Mouse (Mus musculus): Measurements from ENCODE around the gene Acaca. TPM values are rescaled to one million over a fixed set of nuclear protein-coding genes. Genes with fewer than 3 reads are reported as not detected.
A peak's percentile ranks its signal among the peaks of the same experiment; 100 is the strongest.

Acaca gene
- polyA plus RNA-seq (2014; fragmentation: Nextera tagmentation; extraction: Ambion mirVana) = 20.5 and 21.2 TPM in 2 replicates

GRCm38 (mm10) chr11:84128943-84129798 is at the start of gene Acaca, which contains the start of gene Tada2a:
Acaca (plus strand) TSS chr11:84129672.
Tada2a (minus strand) TSS chr11:84129600.
- TF ChIP-seq CTCF (IDR thresholded peaks at IDR 0.05; ENCODE audit: low read depth) = no peak
- Histone ChIP-seq H3K27ac (ENCODE audit: low read depth) (peak within 1 kb of the TSS; percentile 50), H3K4me1 (ENCODE audit: insufficient read depth) (peaks cover 8% of the 10 kb centered on the region; the same call in 1 of the 2 replicates), H3K9me3 (ENCODE audit: low read depth, low read length) (no peaks in the 10 kb centered on the region), H3K9ac (peak within 1 kb of the TSS; percentile 82), H3K27me3 (ENCODE audit: insufficient read depth, low read length) (no peaks in the 10 kb centered on the region), H3K4me3 (ENCODE audit: low read depth, low read length) (peak within 1 kb of the TSS; percentile 86), H3K36me3 (ENCODE audit: insufficient read depth) (peaks cover 25% of the 10 kb centered on the region), H3K4me2 (peak within 1 kb of the TSS; percentile 87)
- peak; percentile 93 for ATAC-seq (ENCODE audit: insufficient read depth)
- DNase-seq = peak; percentile 94
- WGBS = under 1% methylated on average over 79 of the region's 83 CpGs

GRCm38 (mm10) chr11:84079887-84080286 is 49.6 kb upstream of the Acaca start:
- peak; percentile 35; the same call in 1 of the 2 replicates for ATAC-seq (ENCODE audit: insufficient read depth)
- no peaks in the 10 kb centered on the region; the same call in 1 of the 2 replicates for H3K4me1 ChIP-seq (ENCODE audit: insufficient read depth)
- peak overlapping the region; percentile 80 for H3K27ac ChIP-seq (ENCODE audit: low read depth)
- H3K4me2 ChIP-seq = 0 out of 2 replicates have a peak overlapping the region, but pooled peaks have one; percentile 12
- WGBS = 62% methylated on average over 4 of the region's 4 CpGs
- peaks cover 40% of the 10 kb centered on the region for H3K36me3 ChIP-seq (ENCODE audit: insufficient read depth)
- no peaks in the 10 kb centered on the region for H3K27me3 ChIP-seq (ENCODE audit: insufficient read depth, low read length)
- H3K9me3 ChIP-seq (ENCODE audit: low read depth, low read length) = no peaks in the 10 kb centered on the region
- no peak for TF ChIP-seq CTCF (IDR thresholded peaks at IDR 0.05; ENCODE audit: low read depth)
- peak; percentile 58 for DNase-seq
- H3K4me3 ChIP-seq (ENCODE audit: low read depth, low read length) = no peak overlapping the region
- no peak overlapping the region for H3K9ac ChIP-seq

DNA sequence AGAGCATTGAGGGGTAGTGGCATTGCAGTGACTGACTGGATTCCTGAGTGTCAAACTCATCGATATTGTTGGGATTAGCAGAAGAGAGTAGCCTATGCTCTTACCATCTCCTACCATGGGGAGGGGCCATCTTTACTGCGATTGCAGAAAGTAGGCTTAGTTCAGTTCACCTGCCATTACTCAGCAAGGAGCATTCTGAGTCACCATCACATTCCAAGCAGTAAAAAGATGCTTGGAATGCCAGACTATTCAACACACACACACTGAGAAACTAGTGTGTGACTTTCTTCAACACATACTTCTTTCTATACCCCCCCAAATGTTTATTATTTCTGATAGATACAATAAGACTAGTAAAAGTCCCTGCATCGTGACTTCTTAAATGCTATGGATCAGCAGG is 49.1 kb upstream of the Acaca start:
- no peak overlapping the region for H3K9ac ChIP-seq
- peaks cover 40% of the 10 kb centered on the region for H3K36me3 ChIP-seq (ENCODE audit: insufficient read depth)
- TF ChIP-seq CTCF (IDR thresholded peaks at IDR 0.05; ENCODE audit: low read depth) = no peak
- H3K4me3 ChIP-seq (ENCODE audit: low read depth, low read length) = no peak overlapping the region
- H3K9me3 ChIP-seq (ENCODE audit: low read depth, low read length) = no peaks in the 10 kb centered on the region
- 77% methylated on average over 3 of the region's 3 CpGs for WGBS
- H3K27ac ChIP-seq (ENCODE audit: low read depth) = peak overlapping the region; percentile 60; the same call in 1 of the 2 replicates
- no peaks in the 10 kb centered on the region; the same call in 1 of the 2 replicates for H3K4me1 ChIP-seq (ENCODE audit: insufficient read depth)
- DNase-seq = no peak
- ATAC-seq (ENCODE audit: insufficient read depth) = no peak
- H3K4me2 ChIP-seq = no peak overlapping the region
- no peaks in the 10 kb centered on the region for H3K27me3 ChIP-seq (ENCODE audit: insufficient read depth, low read length)

DNA sequence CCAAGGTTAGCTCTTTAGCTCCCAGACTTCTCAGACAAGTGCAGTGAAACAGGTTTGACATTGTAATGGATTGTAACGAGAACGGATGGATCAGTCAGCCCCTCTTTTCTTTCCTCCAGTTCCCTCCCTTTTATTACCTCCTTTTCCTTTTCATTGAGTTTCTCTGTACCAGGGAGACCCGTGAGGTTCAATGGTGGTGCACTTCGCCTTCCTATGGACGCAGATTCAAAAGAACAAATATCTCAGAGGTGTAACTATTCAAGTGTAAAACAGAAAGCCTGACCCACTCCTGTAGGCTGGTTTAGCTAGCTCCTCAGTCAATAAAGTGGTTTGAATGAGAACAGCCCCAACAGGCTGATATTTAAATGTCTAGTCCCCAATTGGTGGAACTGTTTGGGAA is 47.6 kb upstream of the Acaca start:
- H3K9ac ChIP-seq = no peak overlapping the region
- DNase-seq (no peak), ATAC-seq (ENCODE audit: insufficient read depth) (no peak)
- H3K4me3 ChIP-seq (ENCODE audit: low read depth, low read length) = no peak overlapping the region
- H3K36me3 ChIP-seq (ENCODE audit: insufficient read depth) = peaks cover 53% of the 10 kb centered on the region
- H3K4me1 ChIP-seq (ENCODE audit: insufficient read depth) = no peaks in the 10 kb centered on the region
- no peaks in the 10 kb centered on the region for H3K9me3 ChIP-seq (ENCODE audit: low read depth, low read length)
- 89% methylated on average over 5 of the region's 5 CpGs for WGBS
- no peaks in the 10 kb centered on the region for H3K27me3 ChIP-seq (ENCODE audit: insufficient read depth, low read length)
- H3K4me2 ChIP-seq = no peak overlapping the region
- no peak overlapping the region for H3K27ac ChIP-seq (ENCODE audit: low read depth)
- no peak for TF ChIP-seq CTCF (IDR thresholded peaks at IDR 0.05; ENCODE audit: low read depth)

GRCm38 (mm10) chr11:84090572-84090971 is 38.9 kb upstream of the Acaca start:
- no peaks in the 10 kb centered on the region for H3K27me3 ChIP-seq (ENCODE audit: insufficient read depth, low read length)
- no peak overlapping the region for H3K4me2 ChIP-seq
- peaks cover 81% of the 10 kb centered on the region for H3K36me3 ChIP-seq (ENCODE audit: insufficient read depth)
- ATAC-seq (ENCODE audit: insufficient read depth) (no peak), DNase-seq (no peak)
- 81% methylated on average over 8 of the region's 8 CpGs for WGBS
- H3K4me1 ChIP-seq (ENCODE audit: insufficient read depth) = no peaks in the 10 kb centered on the region
- no peak for TF ChIP-seq CTCF (IDR thresholded peaks at IDR 0.05; ENCODE audit: low read depth)
- H3K4me3 ChIP-seq (ENCODE audit: low read depth, low read length) = no peak overlapping the region
- no peak overlapping the region for H3K27ac ChIP-seq (ENCODE audit: low read depth)
- no peaks in the 10 kb centered on the region for H3K9me3 ChIP-seq (ENCODE audit: low read depth, low read length)
- no peak overlapping the region for H3K9ac ChIP-seq

DNA sequence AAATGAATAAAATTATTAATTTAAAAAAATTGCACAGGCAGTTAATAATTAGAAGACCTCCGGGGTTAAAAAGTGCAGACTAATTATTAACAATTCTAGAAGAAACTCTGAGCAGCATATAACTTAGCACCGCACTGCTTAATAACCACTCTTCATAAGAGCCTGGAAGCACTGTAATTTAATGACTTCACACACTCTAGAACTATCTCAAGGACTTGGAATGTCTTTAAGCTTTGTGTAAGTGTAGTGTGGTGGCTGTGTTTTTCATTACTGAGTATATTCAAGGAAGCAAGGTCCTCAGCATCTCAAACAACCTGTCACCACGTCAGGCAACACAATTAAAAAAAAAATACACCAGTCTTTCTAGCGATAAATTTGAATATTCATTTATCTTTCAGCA is 34.4 kb upstream of the Acaca start:
- H3K36me3 ChIP-seq (ENCODE audit: insufficient read depth) = peaks cover 52% of the 10 kb centered on the region
- H3K9me3 ChIP-seq (ENCODE audit: low read depth, low read length) = no peaks in the 10 kb centered on the region
- WGBS = 59% methylated on average over 4 of the region's 4 CpGs
- no peak overlapping the region for H3K4me3 ChIP-seq (ENCODE audit: low read depth, low read length)
- H3K4me1 ChIP-seq (ENCODE audit: insufficient read depth) = no peaks in the 10 kb centered on the region
- no peak overlapping the region for H3K4me2 ChIP-seq
- no peak for DNase-seq
- no peaks in the 10 kb centered on the region for H3K27me3 ChIP-seq (ENCODE audit: insufficient read depth, low read length)
- H3K9ac ChIP-seq = no peak overlapping the region
- TF ChIP-seq CTCF (IDR thresholded peaks at IDR 0.05; ENCODE audit: low read depth) = no peak
- ATAC-seq (ENCODE audit: insufficient read depth) = no peak
- no peak overlapping the region for H3K27ac ChIP-seq (ENCODE audit: low read depth)

- ATAC-seq (ENCODE audit: insufficient read depth) (no peak), DNase-seq (no peak)
- H3K9ac ChIP-seq = no peak overlapping the region
- H3K4me3 ChIP-seq (ENCODE audit: low read depth, low read length) = no peak overlapping the region
- no peak for TF ChIP-seq CTCF (IDR thresholded peaks at IDR 0.05; ENCODE audit: low read depth)
- no peaks in the 10 kb centered on the region for H3K27me3 ChIP-seq (ENCODE audit: insufficient read depth, low read length)
- H3K4me1 ChIP-seq (ENCODE audit: insufficient read depth) = no peaks in the 10 kb centered on the region
- 78% methylated on average over 5 of the region's 5 CpGs for WGBS
- peaks cover 50% of the 10 kb centered on the region for H3K36me3 ChIP-seq (ENCODE audit: insufficient read depth)
- H3K27ac ChIP-seq (ENCODE audit: low read depth) = no peak overlapping the region
- H3K9me3 ChIP-seq (ENCODE audit: low read depth, low read length) = no peaks in the 10 kb centered on the region
- H3K4me2 ChIP-seq = no peak overlapping the region
Observed at GRCm38 (mm10) chr11:84097251-84097998, 32.0 kb upstream of the Acaca start.
